Mouse (Mus musculus) erythroblast, embryonic 14.5 days (primary cell): ENCODE measurements around the gene Shisal1.

Source experiments
- GATA1 ChIP-seq: IDR thresholded peaks from 2 replicates; pipeline ENCODE4 v1.6.1; 2012; ENCODE audit warnings: low read length, inconsistent platforms, mixed read lengths
- TAL1 ChIP-seq: IDR thresholded peaks from 3 replicates; pipeline ENCODE4 v1.6.1; 2012; ENCODE audit warnings: low read length, inconsistent platforms, mixed read lengths

- TF ChIP-seq GATA1 (no peak), TAL1 (no peak)
These were observed 37.4 kb upstream of the Shisal1 start for GRCm38 (mm10) chr15:84484255-84484654.
